Mouse (Mus musculus) gastrocnemius, adult 8-10 months (tissue): Measurements from ENCODE around the gene Trove2. TPM values are rescaled to one million over a fixed set of nuclear protein-coding genes. Genes with fewer than 3 reads are reported as not detected.
"Not testable (repeated sequence)": the region's sequence is repeated elsewhere in the genome, so short reads cannot be mapped to it uniquely, and the experiment has no call there.

Source experiments
- DNase-seq, 2 experiments: peaks; one replicate each; pipeline ENCODE4 v3.0.0; 2022; ENCODE audit warnings: low spot score in 2 of 2
- total RNA-seq, 4 experiments: library from RNA; stranded (reverse); gene quantifications; 2 replicates each; pipeline ENCODE4 v1.2.4; 2022

The Trove2 gene
- total RNA-seq, 4 experiments from 2014 or later = 2.8 to 3.6 (median 3.2) TPM

DNA sequence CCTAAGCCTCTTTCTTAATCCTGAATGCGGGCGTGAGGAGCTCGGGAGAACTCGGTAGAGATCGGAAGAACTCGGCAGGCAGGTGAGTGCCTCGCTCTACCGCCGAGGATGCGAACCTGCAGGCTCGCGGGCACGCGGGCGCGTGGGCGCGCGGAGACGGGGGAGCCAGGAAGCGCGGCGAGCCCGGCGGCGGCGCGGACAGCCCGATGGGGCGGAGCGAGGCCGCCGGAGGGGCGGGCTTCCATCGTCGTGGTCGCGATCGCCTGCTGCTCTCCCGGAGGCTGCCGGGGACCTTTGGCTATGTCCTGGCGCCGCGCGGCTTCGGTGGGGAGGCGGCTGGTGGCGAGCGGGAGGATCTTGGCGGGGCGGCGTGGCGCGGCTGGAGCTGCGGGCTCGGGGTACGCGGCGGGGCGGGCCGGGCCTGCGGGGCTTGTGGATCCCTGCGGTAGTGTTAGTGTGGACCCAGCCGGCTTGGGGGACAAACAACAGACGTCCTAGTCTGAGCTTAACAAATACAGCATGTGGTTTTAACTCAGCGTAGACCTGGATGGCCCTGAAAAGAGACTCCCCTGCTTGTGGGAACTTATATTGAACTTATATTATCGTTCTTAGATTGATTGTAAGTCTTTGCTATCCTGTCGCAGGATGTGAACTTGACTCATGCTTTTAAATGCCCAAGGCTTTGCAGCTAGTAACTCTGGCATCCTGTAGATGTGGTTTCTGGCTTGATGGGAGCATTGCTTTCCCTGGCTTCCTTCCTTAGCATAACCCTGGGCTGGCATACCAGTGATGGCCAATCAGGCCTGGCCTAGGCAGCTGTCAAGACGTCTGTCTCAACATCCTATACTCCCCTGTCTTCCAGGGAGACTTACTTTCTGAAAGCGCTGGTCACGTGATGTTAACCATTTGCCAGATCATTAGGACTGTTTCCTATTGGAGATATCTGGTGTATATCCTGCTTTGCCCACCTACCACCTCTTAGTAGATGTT, 37.2 kb downstream of the Trove2 start:
- DNase-seq = peak; percentile 58 to 79

DNA sequence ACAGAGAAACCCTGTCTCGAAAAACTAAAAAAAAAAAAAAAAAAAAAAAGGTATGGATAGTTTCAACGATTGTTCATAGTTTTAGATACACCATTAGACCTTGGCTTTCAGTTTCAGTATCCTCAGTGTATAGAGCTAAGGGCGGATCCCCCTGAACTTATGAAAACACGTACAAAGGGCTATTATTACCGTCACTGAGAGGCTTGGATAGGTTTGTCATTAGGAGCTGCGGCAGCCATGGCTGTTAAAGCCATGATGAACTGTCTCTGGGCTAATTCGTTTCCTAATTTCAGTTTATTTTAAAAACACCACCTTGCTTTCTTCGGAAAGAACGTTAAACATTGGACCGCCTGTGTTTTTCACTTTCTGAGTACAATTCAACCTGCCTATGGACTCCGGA, 38.1 kb downstream of the Trove2 start:
- no peak for DNase-seq

- DNase-seq = no peak
Observed at GRCm38 (mm10) chr1:143733914-143734410, 42.9 kb downstream of the Trove2 start.

GRCm38 (mm10) chr1:143731691-143732090, 45.2 kb downstream of the Trove2 start:
- DNase-seq = no peak

DNA sequence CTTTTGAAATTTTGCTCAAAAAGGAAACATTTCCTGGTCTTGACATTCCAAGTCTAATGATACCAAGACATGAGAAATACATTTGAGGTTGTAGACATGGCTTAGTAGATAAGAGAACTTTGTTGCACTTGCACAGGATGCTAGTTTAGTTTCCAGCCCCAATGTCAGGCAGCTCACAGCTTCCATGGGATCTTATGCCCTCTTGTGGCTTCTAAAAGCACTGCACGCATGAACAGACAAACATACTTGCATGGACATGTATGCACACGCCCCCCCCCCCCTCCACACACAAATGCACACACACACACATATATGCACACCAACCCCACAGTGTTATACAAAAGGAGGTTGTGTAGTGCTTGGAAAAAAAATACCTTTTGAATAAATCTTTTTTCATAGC, 46.0 kb downstream of the Trove2 start:
- no peak for DNase-seq

GRCm38 (mm10) chr1:143727701-143728445, 49.0 kb downstream of the Trove2 start:
- DNase-seq = no peak

DNA sequence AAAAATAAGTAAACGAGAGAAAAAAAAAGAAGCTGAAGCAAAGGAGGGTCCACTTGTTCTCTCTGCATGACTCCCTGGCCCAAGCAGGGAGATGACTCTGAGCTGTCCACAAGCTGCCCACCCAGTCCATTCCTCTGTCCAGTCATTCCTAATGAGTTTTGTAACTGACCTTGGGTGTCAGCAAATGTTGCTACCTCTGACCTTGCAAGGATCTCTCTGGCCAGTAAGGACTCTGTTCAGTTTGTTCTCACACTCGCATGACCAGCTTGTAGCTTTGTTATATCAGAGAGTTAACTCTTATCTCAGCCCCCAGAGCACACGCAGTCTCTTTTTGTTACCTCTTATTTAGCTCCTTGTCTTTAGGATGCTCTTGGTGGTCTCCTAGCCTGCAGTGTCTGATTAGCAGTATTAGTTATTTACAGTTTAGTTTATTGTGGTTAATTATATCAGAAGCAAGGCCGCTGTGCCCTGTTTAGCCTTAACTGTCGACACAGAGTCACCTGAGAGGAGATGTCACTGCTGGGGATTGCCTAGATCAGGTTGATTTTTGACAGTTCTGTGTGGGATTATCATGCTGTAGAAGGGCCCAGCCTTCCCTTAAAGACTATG, 52.3 kb downstream of the Trove2 start:
- no peak for DNase-seq

DNA sequence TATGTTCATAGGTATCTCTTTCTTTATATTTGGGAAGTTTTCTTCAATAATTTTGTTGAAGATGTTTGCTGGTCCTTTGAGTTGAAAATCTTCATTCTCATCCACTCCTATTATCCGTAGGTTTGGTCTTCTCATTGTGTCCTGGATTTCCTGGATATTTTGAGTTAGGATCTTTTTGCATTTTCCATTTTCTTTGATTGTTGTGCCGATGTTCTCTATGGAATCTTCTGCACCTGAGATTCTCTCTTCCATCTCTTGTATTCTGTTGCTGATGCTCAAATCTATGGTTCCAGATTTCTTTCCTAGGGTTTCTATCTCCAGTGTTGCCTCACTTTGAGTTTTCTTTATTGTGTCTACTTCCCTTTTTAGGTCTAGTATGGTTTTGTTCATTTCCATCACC, 60.8 kb downstream of the Trove2 start, which contains the start of gene Glrx2:
Gene Glrx2, plus strand, starts transcription at position 301 of the 400 bp plus-strand sequence.
- not testable (repeated sequence) for DNase-seq

DNA sequence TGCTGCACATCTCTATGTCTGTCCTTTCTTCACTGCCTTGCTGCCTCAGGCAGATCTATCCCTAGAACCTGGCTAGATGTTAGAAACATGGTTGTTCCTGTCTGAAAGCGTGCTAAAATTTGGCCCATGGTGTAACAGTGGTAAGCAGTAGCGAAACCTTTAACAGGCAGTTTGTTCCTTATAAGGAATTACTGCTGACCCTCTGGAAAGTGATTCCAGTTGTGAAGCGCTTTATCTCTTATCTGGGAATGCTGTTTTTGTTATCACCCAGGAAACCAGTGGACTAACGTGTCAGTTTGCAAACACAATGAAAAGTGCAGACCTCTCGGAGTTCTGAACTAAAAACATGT, 66.3 kb downstream of the Trove2 start:
- no peak for DNase-seq

GRCm38 (mm10) chr1:143709966-143710626, 66.8 kb downstream of the Trove2 start:
- no peak for DNase-seq

- no peak for DNase-seq
Observed at GRCm38 (mm10) chr1:143708361-143708760, 68.5 kb downstream of the Trove2 start.

GRCm38 (mm10) chr1:143707006-143707405, 69.9 kb downstream of the Trove2 start:
- no peak for DNase-seq

GRCm38 (mm10) chr1:143702741-143703262, 74.1 kb downstream of the Trove2 start, which contains the start of gene Cdc73:
Gene Cdc73, minus strand, starts transcription at chr1:143702893.
- DNase-seq = peak; percentile 90 to 92

DNA sequence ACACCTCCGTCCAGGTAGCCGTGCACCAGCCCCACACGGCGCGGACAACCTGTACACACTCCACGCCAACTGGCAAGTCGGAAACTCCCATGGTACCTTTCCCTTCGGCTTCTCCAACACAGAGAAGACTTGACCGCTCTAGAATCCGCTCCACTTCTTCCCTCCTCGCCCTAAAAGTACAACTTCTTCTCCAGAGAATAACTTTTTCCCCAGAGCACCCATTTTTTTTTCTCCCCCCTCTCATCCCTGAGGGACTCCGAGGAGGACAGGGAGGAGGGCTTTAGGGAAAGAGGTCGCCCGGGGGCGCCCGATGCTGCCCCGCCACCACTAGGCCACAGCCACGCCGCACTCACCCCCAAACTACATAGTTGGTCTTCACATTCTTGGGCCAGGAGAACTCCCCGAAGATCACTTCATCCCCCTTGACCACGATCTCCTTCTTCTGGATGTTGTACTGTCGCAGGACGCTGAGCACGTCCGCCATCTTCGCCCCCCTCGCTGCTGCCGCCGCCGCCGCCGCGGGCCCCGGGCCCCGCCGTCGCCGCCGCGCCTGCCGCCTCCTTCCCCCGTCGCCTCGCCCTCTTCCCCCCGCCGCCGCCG, 74.6 kb downstream of the Trove2 start:
- DNase-seq = no peak

GRCm38 (mm10) chr1:143701736-143702135, 75.1 kb downstream of the Trove2 start:
- no peak for DNase-seq

Other genes with a start within 250 kb of the Trove2 start
- gene B3galt2, start 136.4 kb downstream of the Trove2 start, total RNA-seq = under 1 TPM; 0.29 to 0.96 (median 0.66) TPM
- gene Cdc73, start 74.2 kb downstream of the Trove2 start, total RNA-seq = 10 to 100 TPM; 47.1 to 59.3 (median 52.9) TPM
- 10 to 100 TPM; 81.4 to 90.4 (median 85.8) TPM for gene Glrx2, start 60.7 kb downstream of the Trove2 start, total RNA-seq
- gene Uchl5, start 204 bp upstream of the Trove2 start, total RNA-seq = 10 to 100 TPM; 19.7 to 25.1 (median 22.2) TPM
- gene Rgs2, start 227.1 kb upstream of the Trove2 start, total RNA-seq = 1 to 10 TPM; 3.4 to 5.5 (median 4.1) TPM